Mouse (Mus musculus) cerebellum, adult 2 months (tissue): Measurements from ENCODE around the gene Tpm1.

Experiments used
- CTCF ChIP-seq: fragments of 200-500 bp; IDR thresholded peaks from 2 replicates; pipeline ENCODE4 v1.5.1; 2011; ENCODE audit warnings: low read depth, mild to moderate bottlenecking, control low read depth, low read length, moderate library complexity, borderline replicate concordance; ENCODE audit not compliant: insufficient read depth
- POLR2A ChIP-seq: fragments of 200-500 bp; IDR thresholded peaks from 2 replicates; pipeline ENCODE4 v1.6.1; 2011; ENCODE audit warnings: low read length, control low read depth, borderline replicate concordance; ENCODE audit not compliant: insufficient read depth

GRCm38 (mm10) chr9:67041840-67042812 lies 7.1 kb downstream of the Tpm1 start:
- TF ChIP-seq POLR2A (no peak), CTCF (no peak)
